Mouse (Mus musculus) midbrain, embryonic 14.5 days (tissue): ENCODE data around the gene Csnk2a1. TPM values are rescaled to one million over a fixed set of nuclear protein-coding genes. Genes with fewer than 3 reads are reported as not detected.

Experiments used
- ATAC-seq: fragments of 200-750 bp; cut with Nextera tagmentation; 2 replicates; pipeline ENCODE4 v1.8.0; 2017; ENCODE audit warnings: moderate number of reproducible peaks, moderate library complexity; ENCODE audit not compliant: low FRiP score, low TSS enrichment
- DNase-seq: peaks from one replicate; pipeline ENCODE4 v3.0.0-alpha.2; 2015
- H3K27ac ChIP-seq: fragments of 300-500 bp; sonication (generic); replicated peaks from 2 replicates; pipeline ENCODE4 v1.5.1; 2014; ENCODE audit warnings: mild to moderate bottlenecking, low read depth, low read length, moderate library complexity
- H3K27me3 ChIP-seq: fragments of 300-500 bp; sonication (generic); 2 replicates; pipeline ENCODE4 v1.6.1; 2014; ENCODE audit warnings: low read length, control low read depth, mixed read lengths; ENCODE audit not compliant: control insufficient read depth, insufficient read depth
- H3K36me3 ChIP-seq: fragments of 300-500 bp; sonication (generic); 2 replicates; pipeline ENCODE4 v1.6.1; 2014; ENCODE audit warnings: low read length, control low read depth; ENCODE audit not compliant: control insufficient read depth, insufficient read depth
- H3K4me1 ChIP-seq: fragments of 300-500 bp; sonication (generic); 2 replicates; pipeline ENCODE4 v1.6.1; 2014; ENCODE audit warnings: mild to moderate bottlenecking, antibody characterized with exemption, low read length, control low read depth; ENCODE audit not compliant: control insufficient read depth, insufficient read depth
- H3K4me2 ChIP-seq: fragments of 300-500 bp; sonication (generic); 2 replicates; pipeline ENCODE4 v1.6.1; 2014; ENCODE audit warnings: mild to moderate bottlenecking, low read length, moderate library complexity
- H3K4me3 ChIP-seq: fragments of 300-500 bp; sonication (generic); replicated peaks from 2 replicates; pipeline ENCODE4 v1.5.1; 2014; ENCODE audit warnings: low read depth, low read length
- H3K9ac ChIP-seq: fragments of 300-500 bp; sonication (generic); replicated peaks from 2 replicates; pipeline ENCODE4 v1.6.1; 2014; ENCODE audit warnings: mild to moderate bottlenecking, low read length, moderate library complexity
- H3K9me3 ChIP-seq: fragments of 300-500 bp; sonication (generic); 2 replicates; pipeline ENCODE4 v1.6.1; 2016; ENCODE audit warnings: low read length, control low read depth, mixed read lengths; ENCODE audit not compliant: control insufficient read depth
- WGBS: fragments of 180-500 bp; shearing (Covaris S2); extraction: QIAGEN DNeasy Blood & Tissue Kit; methylation state at CpG from one replicate; pipeline ENCODE4 v1.1.7; 2014; 5-methylcytosine and 5-hydroxymethylcytosine counted together
- polyA plus RNA-seq: library from polyadenylated mRNA; unstranded; fragments of >200 nt; fragmentation: Nextera tagmentation; extraction: Ambion mirVana; gene quantifications from 2 replicates; pipeline ENCODE4 v1.2.1, GENCODE M21; 2014

The Csnk2a1 gene
- polyA plus RNA-seq, 1 experiment from 2014 or later, result 164 TPM

DNA sequence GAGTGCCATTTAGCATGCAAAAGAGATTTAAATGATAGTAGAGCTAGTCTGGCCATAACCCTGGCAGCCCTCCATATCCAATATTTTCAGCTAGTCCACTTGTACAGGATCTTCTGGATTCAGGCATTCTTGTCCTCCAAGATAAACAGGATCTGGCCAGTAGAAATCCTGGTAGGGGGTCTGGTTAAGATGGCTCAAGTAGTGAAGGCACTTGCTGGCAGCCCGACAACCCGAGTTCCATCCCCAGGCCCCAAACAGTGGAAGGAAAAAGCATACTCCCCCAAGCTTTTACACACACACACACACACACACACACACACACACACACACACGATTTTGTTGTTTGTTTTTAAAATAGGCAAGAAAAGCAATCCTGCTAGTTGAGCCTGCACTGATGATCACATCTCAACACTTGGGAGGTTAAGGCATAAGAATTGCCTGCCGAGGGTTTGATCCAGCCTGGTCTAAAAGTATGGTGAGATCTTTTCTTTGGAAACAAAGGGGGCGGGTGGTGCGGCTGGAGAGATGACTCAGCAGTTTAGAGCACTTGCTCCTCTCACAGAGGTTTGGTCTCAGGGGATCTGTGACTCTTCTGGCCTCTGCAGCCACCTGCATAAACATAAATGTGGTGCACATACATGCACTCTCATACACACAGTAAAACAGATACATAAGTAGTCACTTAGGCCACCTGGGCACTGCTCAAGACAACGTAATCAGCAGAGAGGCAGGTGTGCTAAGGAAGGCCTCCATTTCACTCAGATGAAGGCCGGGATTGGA, 2.9 kb upstream of the Csnk2a1 start:
- DNase-seq, result no peak
- 68% methylated on average over 8 of the region's 8 CpGs for WGBS
- ATAC-seq, result no peak
- no peak overlapping the region for H3K27ac ChIP-seq
- no peaks in the 10 kb centered on the region for H3K36me3 ChIP-seq
- H3K4me1 ChIP-seq, result peaks cover 13% of the 10 kb centered on the region
- no peaks in the 10 kb centered on the region for H3K27me3 ChIP-seq
- H3K9ac ChIP-seq, result no peak overlapping the region
- no peak overlapping the region for H3K4me3 ChIP-seq
- H3K4me2 ChIP-seq, result no peak overlapping the region
- H3K9me3 ChIP-seq, result no peaks in the 10 kb centered on the region

GRCm38 (mm10) chr2:152225536-152225935, 1.1 kb upstream of the Csnk2a1 start:
- no peak for DNase-seq
- Histone ChIP-seq H3K9ac (no peak overlapping the region), H3K36me3 (no peaks in the 10 kb centered on the region), H3K4me3 (no peak overlapping the region), H3K27me3 (no peaks in the 10 kb centered on the region), H3K27ac (no peak overlapping the region), H3K4me2 (peak overlapping the region; percentile 45; the same call in 1 of the 2 replicates), H3K4me1 (peaks cover 16% of the 10 kb centered on the region), H3K9me3 (no peaks in the 10 kb centered on the region)
- ATAC-seq, result no peak
- WGBS, result 83% methylated on average over 7 of the region's 7 CpGs

GRCm38 (mm10) chr2:152227051-152227481, 427 bp downstream of the Csnk2a1 start:
- Histone ChIP-seq H3K4me3 (peak overlapping the region; percentile 92), H3K27ac (peak overlapping the region; percentile 94), H3K4me2 (peak overlapping the region; percentile 76), H3K27me3 (no peaks in the 10 kb centered on the region), H3K9me3 (no peaks in the 10 kb centered on the region), H3K4me1 (peaks cover 16% of the 10 kb centered on the region), H3K36me3 (no peaks in the 10 kb centered on the region), H3K9ac (peak overlapping the region; percentile 96)
- DNase-seq (peak; percentile 74), ATAC-seq (peak; percentile 80)
- WGBS, result under 1% methylated on average over 38 of the region's 38 CpGs

- ATAC-seq (no peak), DNase-seq (no peak)
- Histone ChIP-seq H3K27ac (no peak overlapping the region), H3K36me3 (no peaks in the 10 kb centered on the region), H3K4me2 (no peak overlapping the region), H3K27me3 (no peaks in the 10 kb centered on the region), H3K9ac (no peak overlapping the region), H3K4me3 (no peak overlapping the region), H3K9me3 (no peaks in the 10 kb centered on the region), H3K4me1 (peaks cover 16% of the 10 kb centered on the region)
Observed at GRCm38 (mm10) chr2:152230046-152230445, 3.4 kb downstream of the Csnk2a1 start.

DNA sequence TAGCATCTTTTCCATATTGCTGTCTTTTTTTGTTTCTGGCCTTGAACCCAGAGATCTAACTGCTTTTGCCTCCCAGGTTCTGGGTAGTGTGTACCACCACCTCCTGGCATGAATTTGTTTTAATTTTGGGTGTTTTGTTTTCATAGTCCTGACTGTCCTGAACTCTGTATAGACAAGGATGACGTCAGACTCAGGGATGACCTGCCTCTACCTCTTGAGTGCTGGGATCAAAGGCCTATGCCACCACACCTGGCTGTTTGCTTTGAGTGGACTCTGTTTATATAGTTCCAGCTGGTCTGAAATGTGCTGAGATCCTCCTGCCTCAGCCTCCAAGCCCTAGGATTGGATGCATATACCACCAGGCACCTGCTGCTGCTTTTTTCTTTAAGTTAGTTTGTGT, 11.3 kb downstream of the Csnk2a1 start:
- no peak overlapping the region for H3K4me3 ChIP-seq
- H3K4me2 ChIP-seq, result no peak overlapping the region
- no peaks in the 10 kb centered on the region for H3K27me3 ChIP-seq
- H3K36me3 ChIP-seq, result peaks cover 21% of the 10 kb centered on the region
- H3K4me1 ChIP-seq, result no peaks in the 10 kb centered on the region
- DNase-seq, result no peak
- ATAC-seq, result no peak
- no peak overlapping the region for H3K27ac ChIP-seq
- WGBS, result 94% methylated on average over 1 of the region's 1 CpGs
- H3K9ac ChIP-seq, result no peak overlapping the region
- no peaks in the 10 kb centered on the region for H3K9me3 ChIP-seq

DNA sequence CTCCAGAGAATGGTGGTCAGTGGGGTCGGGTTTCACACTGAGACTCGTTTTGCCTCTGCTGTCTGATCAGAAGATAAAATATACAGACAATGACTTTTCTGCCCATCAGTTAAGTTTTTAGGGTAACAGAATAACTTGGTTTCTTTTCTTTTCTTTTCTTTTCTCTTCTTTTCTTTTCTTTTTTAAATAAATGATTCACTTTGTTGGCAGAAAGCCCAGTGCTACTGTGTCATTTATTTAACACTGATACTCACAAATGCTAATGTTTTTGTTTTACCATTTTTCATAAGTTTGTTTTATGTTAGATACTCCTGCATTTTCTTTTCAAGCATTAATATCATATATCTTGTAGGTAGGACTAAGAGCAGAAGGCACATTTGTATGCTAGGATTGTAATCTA, 13.9 kb downstream of the Csnk2a1 start:
- H3K4me3 ChIP-seq, result no peak overlapping the region
- no peak for DNase-seq
- peaks cover 21% of the 10 kb centered on the region for H3K36me3 ChIP-seq
- H3K9ac ChIP-seq, result no peak overlapping the region
- no peak for ATAC-seq
- H3K4me1 ChIP-seq, result no peaks in the 10 kb centered on the region
- no peak overlapping the region for H3K27ac ChIP-seq
- 76% methylated on average over 2 of the region's 2 CpGs for WGBS
- H3K27me3 ChIP-seq, result no peaks in the 10 kb centered on the region
- H3K4me2 ChIP-seq, result no peak overlapping the region
- no peaks in the 10 kb centered on the region for H3K9me3 ChIP-seq

- no peak overlapping the region for H3K4me2 ChIP-seq
- H3K27me3 ChIP-seq, result no peaks in the 10 kb centered on the region
- DNase-seq (no peak), ATAC-seq (no peak)
- no peaks in the 10 kb centered on the region for H3K4me1 ChIP-seq
- WGBS, result 90% methylated on average over 1 of the region's 1 CpGs
- no peak overlapping the region for H3K27ac ChIP-seq
- no peak overlapping the region for H3K4me3 ChIP-seq
- H3K9me3 ChIP-seq, result no peaks in the 10 kb centered on the region
- H3K9ac ChIP-seq, result no peak overlapping the region
- peaks cover 19% of the 10 kb centered on the region for H3K36me3 ChIP-seq
Observed at GRCm38 (mm10) chr2:152247213-152247612, 20.6 kb downstream of the Csnk2a1 start.

DNA sequence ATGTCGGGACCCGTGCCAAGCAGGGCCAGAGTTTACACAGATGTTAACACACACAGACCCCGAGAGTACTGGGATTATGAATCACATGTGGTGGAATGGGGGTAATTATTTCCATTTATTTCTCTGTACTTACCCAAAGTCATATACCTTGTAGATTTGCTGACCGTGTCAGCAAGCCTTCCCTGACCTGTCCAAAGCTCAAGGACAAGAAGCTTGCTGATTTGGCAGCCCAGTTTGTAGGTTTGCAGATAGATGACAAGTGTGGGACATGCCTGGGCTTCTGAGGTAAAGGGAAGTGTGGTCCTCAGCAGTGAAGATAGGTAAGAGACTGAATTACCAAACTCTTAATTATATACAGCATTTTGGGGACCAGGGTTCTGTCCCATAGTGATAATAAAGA, 23.9 kb downstream of the Csnk2a1 start:
- no peaks in the 10 kb centered on the region for H3K27me3 ChIP-seq
- peaks cover 46% of the 10 kb centered on the region for H3K36me3 ChIP-seq
- ATAC-seq (no peak), DNase-seq (no peak)
- H3K27ac ChIP-seq, result no peak overlapping the region
- H3K9ac ChIP-seq, result no peak overlapping the region
- 78% methylated on average over 2 of the region's 4 CpGs for WGBS
- no peaks in the 10 kb centered on the region for H3K9me3 ChIP-seq
- H3K4me1 ChIP-seq, result no peaks in the 10 kb centered on the region
- H3K4me2 ChIP-seq, result no peak overlapping the region
- no peak overlapping the region for H3K4me3 ChIP-seq

DNA sequence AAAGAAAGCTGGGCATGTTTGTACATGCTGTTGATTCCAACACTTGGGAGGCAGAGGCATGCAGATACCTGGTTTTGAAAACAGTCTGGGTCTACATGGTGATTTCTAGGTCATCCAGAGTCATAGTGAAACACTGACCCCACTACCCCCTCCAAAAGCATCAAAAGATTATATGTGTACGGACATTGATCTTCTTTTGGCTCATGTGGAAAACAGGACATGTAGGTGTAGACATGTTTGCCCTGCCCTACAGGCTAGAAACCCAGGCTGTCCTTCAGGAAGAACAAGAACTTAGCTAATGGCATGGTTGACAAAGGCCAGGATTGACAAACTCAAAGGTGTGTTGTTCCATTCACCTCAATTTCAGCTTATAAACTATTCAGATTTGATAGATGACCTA, 33.1 kb downstream of the Csnk2a1 start:
- 90% methylated on average over 1 of the region's 1 CpGs for WGBS
- no peak overlapping the region for H3K27ac ChIP-seq
- H3K4me1 ChIP-seq, result no peaks in the 10 kb centered on the region
- no peak overlapping the region for H3K4me3 ChIP-seq
- no peak overlapping the region for H3K4me2 ChIP-seq
- no peaks in the 10 kb centered on the region for H3K27me3 ChIP-seq
- H3K9ac ChIP-seq, result no peak overlapping the region
- H3K9me3 ChIP-seq, result no peaks in the 10 kb centered on the region
- DNase-seq, result no peak
- ATAC-seq, result no peak
- peaks cover 71% of the 10 kb centered on the region for H3K36me3 ChIP-seq
